Mouse (Mus musculus) lung, adult 2 months (tissue): Measurements from ENCODE around the gene Tmed1. TPM values are rescaled to one million over a fixed set of nuclear protein-coding genes. Genes with fewer than 3 reads are reported as not detected.
A peak's percentile ranks its signal among the peaks of the same experiment; 100 is the strongest.
"Not testable (repeated sequence)": the region's sequence is repeated elsewhere in the genome, so short reads cannot be mapped to it uniquely, and the experiment has no call there.

ENCODE experiments used
- DNase-seq: peaks from one replicate; pipeline ENCODE4 v3.0.0; 2022
- H3K4me1 ChIP-seq: fragments of 200-500 bp; 2 replicates; pipeline ENCODE4 v1.6.1; 2011; ENCODE audit warnings: low read length; ENCODE audit not compliant: control insufficient read depth, insufficient read depth
- H3K4me3 ChIP-seq: fragments of 200-500 bp; replicated peaks from 2 replicates; pipeline ENCODE3; 2011; ENCODE audit warnings: low read depth, mild to moderate bottlenecking, control low read depth, low read length; ENCODE audit errors: extremely low read depth
- CTCF ChIP-seq: fragments of 200-500 bp; IDR thresholded peaks from 2 replicates; pipeline ENCODE4 v1.5.1; 2011; ENCODE audit warnings: mild to moderate bottlenecking, low read length, control low read depth; ENCODE audit not compliant: insufficient read depth
- POLR2A ChIP-seq: fragments of 200-500 bp; IDR thresholded peaks from 2 replicates; pipeline ENCODE4 v1.6.1; 2011; ENCODE audit warnings: low read depth, mild to moderate bottlenecking, control low read depth, low read length, borderline replicate concordance; ENCODE audit errors: extremely low read depth
- WGBS: fragments of 180-500 bp; shearing (Covaris S2); methylation state at CpG from one replicate; pipeline ENCODE4 v1.1.7; 2018; 5-methylcytosine and 5-hydroxymethylcytosine counted together
- polyA plus RNA-seq: library from polyadenylated mRNA; depleted of rRNA; stranded (reverse); fragments of >200 nt; gene quantifications from 2 replicates; pipeline ENCODE4 v1.2.3, GENCODE M21; 2012

Tmed1 gene
- polyA plus RNA-seq, 1 experiment = 28.4 TPM

DNA sequence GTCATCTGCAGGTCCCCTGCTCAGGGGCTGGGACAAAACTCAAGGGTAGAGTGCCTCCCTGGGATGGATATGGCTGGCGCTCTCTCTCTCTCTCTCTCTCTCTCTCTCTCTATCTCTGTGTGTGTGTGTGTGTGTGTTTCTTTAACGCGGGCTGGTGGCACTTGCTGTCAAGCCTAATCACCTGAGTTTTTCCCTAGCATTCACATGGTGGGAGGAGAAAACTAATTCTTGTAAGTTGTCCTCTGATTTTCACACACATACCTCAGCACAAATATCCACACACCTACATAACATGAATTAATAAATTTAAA lies 16.5 kb upstream of the Tmed1 start:
- TF ChIP-seq CTCF = no peak
- no peak for TF ChIP-seq POLR2A
- DNase-seq = no peak
- Histone ChIP-seq H3K4me1 (no peaks in the 10 kb centered on the region), H3K4me3 (no peak overlapping the region)
- WGBS = 53% methylated on average over 3 of the region's 3 CpGs

DNA sequence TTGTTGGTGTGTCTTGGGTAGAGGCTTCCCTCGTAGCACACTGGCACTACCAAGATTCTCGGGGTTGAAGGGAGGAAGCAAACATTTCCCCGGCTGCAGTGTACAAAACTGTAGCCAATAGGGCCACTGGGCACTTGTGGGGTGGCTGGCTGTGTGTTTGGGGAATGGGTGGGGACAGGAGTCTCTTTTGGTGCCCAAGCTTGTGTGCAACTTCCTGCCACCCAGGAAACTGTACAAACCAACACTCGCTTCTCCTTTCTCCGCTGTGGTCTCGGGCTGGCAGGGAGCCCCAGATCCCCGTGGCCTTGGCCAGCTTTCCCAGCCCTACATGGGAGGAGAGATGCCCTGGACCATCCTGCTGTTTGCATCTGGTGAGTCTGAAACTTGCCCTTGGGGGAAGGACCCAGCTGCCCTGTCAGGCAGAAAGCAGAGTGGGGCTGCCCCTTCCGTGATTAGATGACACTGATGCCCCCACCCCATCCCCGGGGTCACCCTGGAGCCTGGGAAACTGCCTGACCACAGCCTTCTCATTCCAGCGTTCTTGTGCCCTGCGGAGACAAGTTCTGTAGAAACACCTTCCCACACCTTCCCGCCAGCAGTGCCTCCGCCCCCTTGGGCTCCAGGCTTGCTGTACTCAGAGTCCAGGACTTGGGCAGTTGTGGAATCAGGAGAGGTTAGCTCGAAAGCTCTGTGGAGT lies 16.0 kb upstream of the Tmed1 start, which contains the start of gene AB124611:
TSS of gene AB124611 (plus strand) at position 240 of the 697 bp plus-strand sequence.
- no peak for DNase-seq
- Histone ChIP-seq H3K4me3 (peak within 1 kb of the TSS; percentile 52), H3K4me1 (no peaks in the 10 kb centered on the region)
- 33% methylated on average over 14 of the region's 14 CpGs for WGBS
- no peak for TF ChIP-seq POLR2A
- no peak for TF ChIP-seq CTCF

DNA sequence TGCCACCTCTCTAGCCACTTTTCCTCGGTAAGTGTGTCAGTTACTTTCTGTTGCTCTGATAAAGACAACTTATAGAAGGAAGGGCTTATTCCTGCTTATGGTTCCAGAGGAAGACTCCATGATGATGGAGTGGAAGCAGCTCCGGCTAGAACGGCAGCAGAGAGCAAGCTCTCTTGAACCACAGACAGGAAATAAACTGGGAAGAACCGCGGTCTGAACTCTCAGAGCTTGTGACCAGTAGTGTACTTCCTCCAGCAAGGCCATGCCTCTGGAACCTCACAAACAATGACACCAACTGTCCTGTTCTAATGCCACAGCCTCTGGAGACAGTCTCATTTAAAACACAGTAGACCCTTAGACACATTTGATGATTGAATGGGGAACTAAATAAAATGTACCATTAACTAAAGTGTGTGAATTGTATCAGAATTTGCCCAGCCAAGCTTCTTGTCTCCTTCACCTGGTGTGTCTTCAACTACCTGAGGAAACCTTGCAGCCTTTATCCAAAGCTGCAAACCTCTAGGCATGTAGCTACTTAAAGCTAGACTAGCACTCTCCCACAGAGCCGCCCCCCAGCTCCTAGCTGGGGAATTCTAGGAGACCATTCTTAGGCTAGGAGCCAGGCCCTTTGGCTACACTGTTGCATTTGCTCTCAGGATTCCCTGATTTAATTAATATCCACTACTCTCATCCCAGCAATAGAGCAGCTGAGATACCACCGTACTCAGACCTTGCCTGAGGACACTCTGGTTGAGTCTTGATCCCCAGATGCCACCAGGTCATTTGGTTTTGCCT lies 15.3 kb upstream of the Tmed1 start:
- TF ChIP-seq CTCF = no peak
- TF ChIP-seq POLR2A = no peak
- no peak for DNase-seq
- Histone ChIP-seq H3K4me3 (no peak overlapping the region), H3K4me1 (no peaks in the 10 kb centered on the region)
- whole genome bisulfite sequencing = 46% methylated on average over 7 of the region's 7 CpGs

DNA sequence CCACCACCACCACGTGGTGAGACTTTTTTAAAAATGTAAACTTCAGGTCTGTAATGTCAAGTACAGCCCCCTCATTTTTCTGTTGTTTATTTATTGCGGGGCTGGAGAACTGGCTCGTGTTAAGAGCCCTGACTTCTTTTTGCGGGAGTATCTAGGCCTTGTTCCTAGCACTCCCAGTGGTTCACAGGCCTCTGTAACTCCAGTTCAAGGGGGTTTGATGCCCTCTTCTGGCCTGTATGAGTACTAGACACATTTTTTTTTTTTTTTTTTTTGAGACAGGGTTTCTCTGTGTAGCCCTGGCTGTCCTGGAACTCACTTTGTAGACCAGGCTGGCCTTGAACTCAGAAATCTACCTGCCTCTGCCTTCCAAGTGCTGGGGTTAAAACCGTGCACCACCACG lies 8.6 kb upstream of the Tmed1 start:
- not testable (repeated sequence) for DNase-seq, H3K4me1 ChIP-seq
- 67% methylated on average over 6 of the region's 6 CpGs for WGBS

DNA sequence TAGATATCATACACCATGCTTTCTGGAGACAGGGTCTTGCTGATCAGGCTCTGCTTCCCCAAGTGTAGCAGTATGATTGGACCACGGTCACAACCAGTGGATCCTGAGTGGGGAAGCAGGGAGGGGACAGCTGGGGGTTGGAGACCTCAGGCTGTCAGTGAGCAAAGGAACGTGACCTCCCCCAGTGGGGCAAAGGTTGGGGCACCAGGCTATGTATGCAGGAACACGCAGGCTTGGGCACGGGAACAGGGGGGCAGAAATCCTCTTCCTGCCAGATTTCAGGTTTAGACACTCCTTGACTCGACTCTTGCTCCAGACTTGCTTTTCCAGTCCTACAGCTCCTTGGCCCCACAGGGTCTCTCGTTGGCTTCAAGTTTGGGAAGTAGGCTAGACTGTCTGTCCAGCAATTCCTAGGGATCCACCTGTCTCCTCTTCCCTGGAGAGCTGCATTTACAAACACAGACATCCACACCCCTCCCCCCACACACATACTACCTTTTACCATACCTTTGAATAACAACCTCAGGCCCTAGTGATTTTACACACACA lies 8.0 kb upstream of the Tmed1 start:
- WGBS = 54% methylated on average over 6 of the region's 6 CpGs
- TF ChIP-seq CTCF = no peak
- DNase-seq = no peak
- Histone ChIP-seq H3K4me1 (no peaks in the 10 kb centered on the region), H3K4me3 (no peak overlapping the region)

More for the DNA sequence above, 8.6 kb upstream of the Tmed1 start:
- not testable (repeated sequence) for H3K4me3 ChIP-seq

DNA sequence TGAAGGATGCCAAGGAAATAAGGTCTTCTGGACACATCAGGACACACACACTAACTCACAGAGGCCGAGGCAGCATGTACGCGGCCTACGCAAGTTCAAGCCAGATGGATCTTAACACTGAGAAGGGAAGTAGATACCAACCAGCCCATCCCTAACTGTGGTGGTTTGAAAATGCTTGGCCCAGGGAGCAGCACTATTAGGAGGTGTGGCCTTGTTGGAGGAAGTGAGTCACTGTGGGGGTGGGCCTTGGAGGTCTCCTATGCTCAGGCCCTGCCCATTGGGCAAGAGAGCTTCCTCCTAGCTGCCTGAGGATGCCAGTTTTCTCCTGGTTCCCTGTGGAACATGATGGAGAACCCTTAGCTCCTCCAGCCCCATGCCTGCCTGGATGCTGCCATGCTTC lies 3.4 kb upstream of the Tmed1 start:
- WGBS = 97% methylated on average over 4 of the region's 4 CpGs
- peaks cover 8% of the 10 kb centered on the region; the same call in 1 of the 2 replicates for H3K4me1 ChIP-seq
- DNase-seq = no peak
- no peak overlapping the region for H3K4me3 ChIP-seq
- TF ChIP-seq CTCF (no peak), POLR2A (no peak)

DNA sequence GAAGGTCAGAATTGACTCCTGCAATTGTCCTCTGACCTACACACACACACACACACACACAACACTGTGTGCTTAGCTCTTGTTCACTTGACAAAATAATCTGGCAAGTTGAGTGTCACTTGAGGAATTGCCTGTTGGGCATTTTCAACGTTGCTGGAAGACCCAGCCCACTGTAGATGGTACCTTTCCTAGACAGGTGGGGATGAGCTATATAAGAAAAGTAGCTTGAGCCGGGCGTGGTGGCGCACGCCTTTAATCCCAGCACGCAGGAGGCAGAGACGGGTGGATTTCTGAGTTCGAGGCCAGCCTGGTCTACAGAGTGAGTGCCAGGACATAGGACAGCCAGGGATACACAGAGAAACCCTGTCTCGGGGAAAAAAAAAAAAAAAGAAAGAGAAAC lies 1.0 kb upstream of the Tmed1 start:
- 83% methylated on average over 9 of the region's 9 CpGs for WGBS
- Histone ChIP-seq H3K4me3 (no peak overlapping the region), H3K4me1 (peaks cover 8% of the 10 kb centered on the region; the same call in 1 of the 2 replicates)
- DNase-seq = no peak
- TF ChIP-seq POLR2A (no peak), CTCF (no peak)

DNA sequence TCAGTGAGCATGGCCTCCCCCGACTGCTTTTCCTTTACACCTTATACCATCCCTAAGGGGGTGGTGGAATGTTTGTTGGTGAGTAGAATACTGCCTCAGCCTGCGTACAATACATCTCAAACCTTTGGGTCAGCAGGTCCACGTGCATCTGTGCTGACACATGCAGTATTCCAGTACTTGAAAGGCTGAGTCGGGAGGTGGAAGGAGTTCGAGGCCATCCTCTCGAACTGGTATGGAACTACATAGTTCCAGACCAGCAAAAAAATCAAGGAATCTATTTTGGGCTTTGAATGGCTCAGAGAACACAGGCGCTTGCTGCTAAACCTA lies 600 bp upstream of the Tmed1 start:
- H3K4me3 ChIP-seq = peak overlapping the region; percentile 47
- no peak for DNase-seq
- WGBS = 2% methylated on average over 7 of the region's 7 CpGs
- TF ChIP-seq CTCF (no peak), POLR2A (no peak)
- H3K4me1 ChIP-seq = peaks cover 8% of the 10 kb centered on the region; the same call in 1 of the 2 replicates

DNA sequence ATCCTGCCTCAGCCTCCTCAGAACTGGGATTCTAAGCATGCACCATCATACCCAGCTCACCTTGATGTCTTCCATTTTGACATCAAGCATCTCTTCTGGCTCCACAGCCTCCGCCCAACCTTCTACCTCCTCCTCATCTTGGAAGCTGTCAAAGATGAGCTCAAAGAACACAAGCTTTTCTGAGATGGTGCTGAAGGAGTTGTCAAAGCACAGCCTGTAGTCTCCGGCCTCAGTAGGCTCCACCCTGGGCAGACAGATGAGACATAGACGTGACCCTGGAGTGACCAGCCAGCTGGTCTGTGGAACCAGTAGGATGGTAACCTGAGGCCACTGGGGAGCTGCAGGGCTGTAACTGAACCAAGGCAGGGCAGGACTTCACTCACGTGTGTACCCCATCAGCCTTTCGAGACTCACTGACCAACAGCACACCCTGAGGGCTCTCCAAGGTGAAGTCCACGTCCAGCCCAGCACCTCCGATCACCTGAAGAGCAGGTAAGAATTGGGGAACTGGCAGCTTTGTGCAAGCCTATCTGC lies 1.1 kb downstream of the Tmed1 start:
- peaks cover 8% of the 10 kb centered on the region; the same call in 1 of the 2 replicates for H3K4me1 ChIP-seq
- no peak overlapping the region for H3K4me3 ChIP-seq
- no peak for DNase-seq
- WGBS = 61% methylated on average over 7 of the region's 7 CpGs
- no peak for TF ChIP-seq POLR2A
- TF ChIP-seq CTCF = no peak

DNA sequence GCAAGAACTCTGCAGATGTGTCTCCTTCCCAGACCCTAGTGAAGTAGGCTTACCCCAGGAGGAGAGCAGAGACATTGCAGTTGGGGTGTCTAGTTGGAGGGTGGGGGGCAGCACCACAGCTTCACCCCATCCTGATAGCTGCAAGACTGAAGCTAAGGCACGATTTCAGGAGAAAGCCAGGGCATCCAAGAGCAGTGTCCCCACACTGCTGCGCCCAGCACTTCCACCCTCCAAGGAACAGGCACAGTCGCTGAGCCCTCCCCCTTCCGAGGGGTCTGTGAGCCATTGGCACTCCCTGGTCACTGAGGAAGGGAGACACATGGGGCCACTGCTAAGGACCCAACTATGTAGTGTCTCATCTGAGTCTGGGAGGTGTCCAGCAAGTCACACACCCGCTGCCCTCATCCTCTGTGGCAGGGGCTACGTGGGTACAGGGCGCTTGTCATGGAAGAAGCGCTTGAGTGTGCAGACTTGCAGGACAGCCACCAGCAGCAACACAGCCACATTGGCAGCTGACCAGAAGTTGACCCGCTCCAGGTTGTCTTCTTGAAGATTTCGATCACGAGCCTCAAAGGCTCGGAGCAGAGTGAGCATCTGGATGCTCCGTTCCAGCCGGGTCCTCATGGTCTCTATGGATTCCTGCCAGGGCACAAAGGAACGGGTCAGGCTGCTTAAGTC lies 2.2 kb downstream of the Tmed1 start:
- no peak overlapping the region for H3K4me3 ChIP-seq
- H3K4me1 ChIP-seq = peaks cover 8% of the 10 kb centered on the region; the same call in 1 of the 2 replicates
- WGBS = 83% methylated on average over 15 of the region's 15 CpGs
- no peak for TF ChIP-seq POLR2A
- no peak for TF ChIP-seq CTCF
- no peak for DNase-seq
